Mouse (Mus musculus) cortical plate, adult 2 months (tissue): ENCODE measurements around the gene Vill.

Experiments used
- CTCF ChIP-seq: fragments of 200-500 bp; IDR thresholded peaks from 2 replicates; pipeline ENCODE4 v1.5.1; 2011; ENCODE audit warnings: mild to moderate bottlenecking, control low read depth, low read length; ENCODE audit not compliant: insufficient read depth; ENCODE audit errors: extremely low read depth
- POLR2A ChIP-seq: fragments of 200-500 bp; IDR thresholded peaks from 2 replicates; pipeline ENCODE4 v1.6.1; 2011; ENCODE audit warnings: mild to moderate bottlenecking, low read length, control low read depth; ENCODE audit not compliant: insufficient read depth; ENCODE audit errors: extremely low read depth

DNA sequence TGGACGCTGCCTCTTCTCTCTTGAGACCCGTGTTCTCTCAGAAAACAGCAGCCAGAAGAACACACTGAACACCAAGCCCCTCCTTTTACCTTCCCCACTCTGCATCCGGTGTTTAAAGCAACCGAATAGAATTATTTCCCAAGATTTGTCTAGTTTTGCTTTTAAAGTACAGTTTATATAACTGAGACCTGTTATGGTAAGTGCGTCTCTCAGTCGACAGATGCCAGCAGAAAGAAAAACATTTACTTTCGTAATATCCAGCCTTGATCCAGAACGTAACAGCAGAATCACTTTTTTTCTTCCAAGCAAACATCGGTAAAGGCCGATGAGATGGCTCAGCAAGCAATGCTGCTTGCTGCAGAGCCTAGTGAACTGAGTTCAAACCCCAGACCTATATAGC is 45.3 kb upstream of the Vill start:
- TF ChIP-seq POLR2A (0 out of 2 replicates have a peak, but pooled peaks have one; percentile 13), CTCF (no peak)
